Mouse (Mus musculus) spleen, adult 2 months (tissue): ENCODE measurements around the gene Catsperg2. TPM values are rescaled to one million over a fixed set of nuclear protein-coding genes. Genes with fewer than 3 reads are reported as not detected.

ENCODE experiments used
- DNase-seq, 2 experiments: peaks; one replicate each; pipeline versions ENCODE4 v3.0.0 to v3.0.0-alpha.2; 2012 to 2021; ENCODE audit warnings: low spot score in 2 of 2, low read depth in 1 of 2
- H3K27ac ChIP-seq: fragments of 200-500 bp; 2 replicates; pipeline ENCODE4 v1.5.1; 2012; ENCODE audit warnings: low read length, inconsistent platforms; ENCODE audit not compliant: insufficient read depth
- H3K27me3 ChIP-seq: fragments of 200-500 bp; 2 replicates; pipeline ENCODE4 v1.6.1; 2012; ENCODE audit warnings: mild to moderate bottlenecking, moderate library complexity, low read length, inconsistent platforms; ENCODE audit not compliant: control insufficient read depth, insufficient read depth
- H3K36me3 ChIP-seq: fragments of 200-500 bp; 2 replicates; pipeline ENCODE4 v1.6.1; 2012; ENCODE audit warnings: mild to moderate bottlenecking, low read length, inconsistent platforms; ENCODE audit not compliant: control insufficient read depth, insufficient read depth
- H3K4me1 ChIP-seq: fragments of 200-500 bp; 2 replicates; pipeline ENCODE4 v1.6.1; 2011; ENCODE audit warnings: inconsistent platforms; ENCODE audit not compliant: control insufficient read depth, insufficient read depth, insufficient read length
- H3K4me3 ChIP-seq: fragments of 200-500 bp; 2 replicates; pipeline ENCODE4 v1.5.1; 2011; ENCODE audit warnings: mild to moderate bottlenecking, inconsistent platforms; ENCODE audit not compliant: insufficient read depth, insufficient read length; ENCODE audit errors: extremely low read depth
- CTCF ChIP-seq: fragments of 200-500 bp; IDR thresholded peaks from 2 replicates; pipeline ENCODE4 v1.5.1; 2011; ENCODE audit warnings: mild to moderate bottlenecking, inconsistent platforms; ENCODE audit not compliant: insufficient read depth, insufficient read length, insufficient replicate concordance; ENCODE audit errors: extremely low read depth
- POLR2A ChIP-seq: fragments of 200-500 bp; IDR thresholded peaks from 2 replicates; pipeline ENCODE4 v1.6.1; 2011; ENCODE audit warnings: low read depth, low read length, inconsistent platforms
- WGBS: fragments of 180-500 bp; shearing (Covaris S2); methylation state at CpG from one replicate; pipeline ENCODE4 v1.1.7; 2018; 5-methylcytosine and 5-hydroxymethylcytosine counted together
- polyA plus RNA-seq: library from polyadenylated mRNA; depleted of rRNA; stranded (reverse); fragments of >200 nt; gene quantifications from 2 replicates; pipeline ENCODE4 v1.2.3, GENCODE M21; 2012; rRNA removed

The Catsperg2 gene
- polyA plus RNA-seq, 1 experiment: 0.13 TPM

DNA sequence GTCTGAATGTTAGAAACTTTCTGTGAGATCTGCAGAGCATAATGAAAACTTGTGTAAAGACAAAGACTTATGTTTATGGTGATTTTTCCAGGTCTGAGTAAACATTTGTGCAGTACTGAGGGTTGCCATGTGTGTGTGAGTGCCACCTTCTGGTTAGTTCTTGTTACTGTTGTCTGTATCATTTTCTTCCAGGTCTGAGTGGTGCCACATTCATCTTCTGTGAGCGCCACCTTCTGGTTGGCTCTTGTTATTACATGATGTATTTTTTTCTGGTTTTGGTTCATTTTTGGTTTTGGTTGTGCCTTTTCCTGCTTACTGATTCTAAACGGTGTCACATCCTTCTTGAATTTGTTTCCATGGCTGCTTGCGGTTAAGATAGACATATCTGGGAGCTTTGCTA is 45.0 kb downstream of the Catsperg2 start:
- Histone ChIP-seq H3K27me3 (no peaks in the 10 kb centered on the region), H3K27ac (no peak overlapping the region), H3K4me3 (no peak overlapping the region), H3K4me1 (no peaks in the 10 kb centered on the region), H3K36me3 (no peaks in the 10 kb centered on the region)
- 64% methylated on average over 3 of the region's 3 CpGs for WGBS
- no peak for DNase-seq
- TF ChIP-seq POLR2A (no peak), CTCF (no peak)

Other genes starting within 250 kb of the Catsperg2 start
- 30.3 and 47.5 TPM in 2 replicates for gene Sipa1l3, start 208.4 kb downstream of the Catsperg2 start, polyA plus RNA-seq
- gene Zfp84, start 41.5 kb upstream of the Catsperg2 start, polyA plus RNA-seq: 3.2 and 3.4 TPM in 2 replicates
- 0.69 and 0.74 TPM in 2 replicates for gene Zfp30, start 57.0 kb upstream of the Catsperg2 start, polyA plus RNA-seq
- 1.2 and 1.5 TPM in 2 replicates for gene Zfp790, start 89.1 kb upstream of the Catsperg2 start, polyA plus RNA-seq
- 0.37 and 0.39 TPM in 2 replicates for gene Zfp940, start 126.6 kb upstream of the Catsperg2 start, polyA plus RNA-seq
- 0.99 and 1.2 TPM in 2 replicates for gene Zfp420, start 132.9 kb upstream of the Catsperg2 start, polyA plus RNA-seq
- 0.93 and 1.0 TPM in 2 replicates for gene Zfp27, start 179.5 kb upstream of the Catsperg2 start, polyA plus RNA-seq
- gene Zfp383, start 181.2 kb upstream of the Catsperg2 start, polyA plus RNA-seq: 0.31 and 0.35 TPM in 2 replicates
- 4.0 and 6.0 TPM in 2 replicates for gene Zfp74, start 227.1 kb upstream of the Catsperg2 start, polyA plus RNA-seq